Mouse (Mus musculus) CH12F3 (cell line): ENCODE data around the gene Hist1h2bg.

Experiments
- in situ Hi-C: fragments of 300-500 bp; cut with MboI; formaldehyde crosslinking; loops from 2 replicates; pipeline ENCODE4 v1.14.3; 2020; ENCODE audit warnings: low sequenced_read_pairs

The Hist1h2bg gene

GRCm38 (mm10) chr13:23603182-23603699 lies 32.0 kb downstream of the Hist1h2bg start:
- in situ Hi-C loops, result no loop called here

- in situ Hi-C loops, result no loop called here
Observed at GRCm38 (mm10) chr13:23604452-23604851, 33.3 kb downstream of the Hist1h2bg start.

DNA sequence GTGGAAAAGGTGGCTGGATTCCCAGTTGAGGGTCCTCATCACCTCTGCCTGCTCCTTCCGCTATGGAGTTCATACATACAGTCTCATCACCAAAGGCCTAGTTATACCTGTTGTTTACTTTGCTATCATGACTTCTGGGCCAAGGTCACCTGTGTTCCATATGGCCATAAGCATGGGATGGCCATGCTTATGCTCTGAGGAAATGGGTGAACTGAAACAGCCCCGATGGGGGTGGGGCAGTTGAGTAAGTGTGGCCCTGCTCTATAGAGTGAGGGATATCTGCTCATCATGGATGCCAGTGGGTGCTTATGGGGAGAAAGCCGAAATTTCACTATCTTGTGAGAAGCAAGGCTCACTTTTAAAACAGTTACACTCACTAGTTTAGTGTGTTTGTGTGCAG lies 33.9 kb downstream of the Hist1h2bg start:
- in situ Hi-C loops, result no loop called here

DNA sequence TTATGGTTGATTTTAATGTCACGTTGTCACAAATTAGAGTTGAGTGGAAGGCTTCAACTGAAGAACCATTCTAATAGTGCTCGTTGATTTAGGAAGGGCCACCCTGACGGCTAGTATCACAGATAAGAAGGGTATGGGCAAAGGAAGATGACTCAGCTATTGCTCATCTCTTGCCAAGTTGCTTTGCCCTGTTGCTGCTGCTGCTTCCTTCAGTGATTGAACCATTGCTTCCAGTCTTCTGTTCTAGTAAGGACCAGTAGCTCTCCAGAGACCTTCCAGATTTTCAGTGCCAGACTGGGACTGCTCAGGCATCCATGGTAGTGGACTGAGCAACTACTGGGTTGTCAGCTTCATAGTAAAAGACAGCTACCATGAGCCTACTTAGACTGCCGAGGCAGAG lies 38.0 kb downstream of the Hist1h2bg start:
- in situ Hi-C loops, result no loop called here

- in situ Hi-C loops, result no loop called here
Observed at GRCm38 (mm10) chr13:23609844-23610243, 38.6 kb downstream of the Hist1h2bg start.

- in situ Hi-C loops, result no loop called here
Observed at GRCm38 (mm10) chr13:23610393-23610792, 39.2 kb downstream of the Hist1h2bg start.

- in situ Hi-C loops, result no loop called here
Observed at GRCm38 (mm10) chr13:23611638-23612037, 40.4 kb downstream of the Hist1h2bg start.

DNA sequence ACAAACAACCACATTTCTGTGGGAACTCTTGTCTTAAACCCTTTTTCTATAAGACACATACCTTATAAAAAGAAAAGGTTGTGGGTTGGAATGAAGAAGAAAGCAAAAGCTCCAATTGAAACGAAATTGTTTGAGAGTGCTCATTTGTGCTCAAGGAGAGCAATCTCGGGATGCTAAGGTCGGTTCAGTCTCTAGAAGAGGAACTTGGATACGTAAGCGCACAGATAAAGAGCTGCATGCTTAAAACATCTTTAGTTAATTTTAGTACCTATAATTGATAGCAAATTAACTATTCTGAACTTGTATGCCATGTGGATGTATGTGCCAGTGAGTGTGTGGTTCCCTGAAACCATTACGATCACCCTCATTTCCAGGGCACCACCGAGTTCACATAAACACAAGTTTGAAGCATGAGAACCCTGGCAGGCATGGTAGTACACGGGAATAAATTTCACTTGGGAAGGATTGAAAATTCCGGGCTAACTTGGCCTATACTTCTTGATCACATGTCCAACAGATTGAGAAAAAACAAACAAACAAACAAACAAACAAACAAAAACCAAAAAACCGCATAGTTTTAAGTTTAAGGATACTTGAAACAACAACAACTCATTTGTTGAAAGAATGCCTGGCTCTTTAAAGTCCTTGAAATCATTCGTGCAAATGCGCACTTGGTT lies 49.0 kb downstream of the Hist1h2bg start:
- in situ Hi-C loops, result loop anchor here (10.0 kb wide), 1 partner anchor 75 kb away; the partner anchor contains the start of genes Hist1h1t and Hist1h4c

- in situ Hi-C loops, result loop anchor here (10.0 kb wide), 1 partner anchor 74 kb away; the partner anchor contains the start of genes Hist1h1t and Hist1h4c
Observed at GRCm38 (mm10) chr13:23620733-23621531, 49.7 kb downstream of the Hist1h2bg start, which contains the start of gene Hist1h2be. Hist1h2be (minus strand) TSS chr13:23621124.
